Mouse (Mus musculus) CH12.LX (cell line): ENCODE results near the gene Stat2. TPM values are rescaled to one million over a fixed set of nuclear protein-coding genes. Genes with fewer than 3 reads are reported as not detected.

Source experiments
- DNase-seq: peaks from one replicate; pipeline ENCODE4 v3.0.0-alpha.2; 2013; ENCODE audit errors: extremely low read depth
- H3K27ac ChIP-seq: 2 replicates; pipeline ENCODE4 v1.5.1; 2012; ENCODE audit warnings: low read depth, mild to moderate bottlenecking, control low read depth, moderate library complexity; ENCODE audit not compliant: insufficient read depth
- H3K27me3 ChIP-seq: replicated peaks from 2 replicates; pipeline ENCODE3; 2012; ENCODE audit warnings: inconsistent platforms
- H3K36me3 ChIP-seq, 2 experiments: replicated peaks in 1 of 2; 2 replicates each; pipeline versions ENCODE3 to v1.6.1; 2012; ENCODE audit warnings: inconsistent platforms in 1 of 2, low read length in 1 of 2, mild to moderate bottlenecking in 1 of 2, mixed read lengths in 1 of 2, moderate library complexity in 1 of 2; ENCODE audit not compliant: control insufficient read depth in 1 of 2, insufficient read depth in 1 of 2
- H3K4me1 ChIP-seq, 2 experiments: 2 replicates each; pipeline ENCODE4 v1.6.1; 2012; ENCODE audit warnings: inconsistent platforms in 1 of 2, moderate library complexity in 1 of 2; ENCODE audit not compliant: insufficient read depth in 2 of 2, control insufficient read depth in 1 of 2
- H3K4me2 ChIP-seq: 2 replicates; pipeline ENCODE4 v1.6.1; 2012; ENCODE audit warnings: low read depth, mild to moderate bottlenecking, control low read depth; ENCODE audit not compliant: poor library complexity, insufficient read depth, severe bottlenecking
- H3K4me3 ChIP-seq, 3 experiments: fragments of 150-350 bp in 1 of 3; sonication (generic) in 1 of 3; replicated peaks in 1 of 3; 2 replicates each; pipeline versions ENCODE3 to v1.5.1; 2011 to 2012; ENCODE audit warnings: low read depth in 2 of 3, low read length in 2 of 3, mild to moderate bottlenecking in 2 of 3, moderate library complexity in 2 of 3, control low read depth in 1 of 3, improper control_type of control experiment in 1 of 3, inconsistent platforms in 1 of 3, mixed read lengths in 1 of 3; ENCODE audit not compliant: poor library complexity in 1 of 3
- H3K79me2 ChIP-seq: replicated peaks from 2 replicates; pipeline ENCODE4 v1.6.1; 2012; ENCODE audit warnings: mild to moderate bottlenecking, moderate library complexity; ENCODE audit not compliant: control insufficient read depth, poor library complexity, insufficient read depth, severe bottlenecking; ENCODE audit errors: extremely low read depth
- H3K9ac ChIP-seq: 2 replicates; pipeline ENCODE4 v1.6.1; 2012; ENCODE audit warnings: low read depth, mild to moderate bottlenecking, control low read depth, moderate library complexity; ENCODE audit not compliant: insufficient read depth
- H3K9me3 ChIP-seq: replicated peaks from 2 replicates; pipeline ENCODE3; 2012; ENCODE audit warnings: low read length, inconsistent platforms, mixed read lengths
- BHLHE40 ChIP-seq: IDR thresholded peaks from 2 replicates; pipeline ENCODE4 v1.6.1; 2011; ENCODE audit warnings: mild to moderate bottlenecking, low read depth, low read length, improper control_type of control experiment
- CHD1 ChIP-seq: IDR thresholded peaks from 2 replicates; pipeline ENCODE4 v1.6.1; 2012; ENCODE audit warnings: low read depth, low read length, improper control_type of control experiment, inconsistent platforms
- CTCF ChIP-seq, 2 experiments: IDR thresholded peaks in 1 of 2; conservative IDR thresholded peaks in 1 of 2; 2 replicates each; pipeline ENCODE4 v1.5.1; 2011 to 2012; ENCODE audit warnings: low read depth in 2 of 2, low read length in 2 of 2, improper control_type of control experiment in 1 of 2, inconsistent platforms in 1 of 2, mild to moderate bottlenecking in 1 of 2, moderate library complexity in 1 of 2
- E2F4 ChIP-seq: IDR thresholded peaks from 2 replicates; pipeline ENCODE4 v1.6.1; 2011; ENCODE audit warnings: low read depth, low read length, improper control_type of control experiment; ENCODE audit not compliant: insufficient replicate concordance
- ELF1 ChIP-seq: IDR thresholded peaks from 2 replicates; pipeline ENCODE4 v1.6.1; 2014; ENCODE audit warnings: low read depth, mild to moderate bottlenecking, inconsistent platforms, low read length, improper control_type of control experiment
- EP300 ChIP-seq: IDR thresholded peaks from 2 replicates; pipeline ENCODE4 v1.6.1; 2011; ENCODE audit warnings: low read length, improper control_type of control experiment
- ETS1 ChIP-seq: conservative IDR thresholded peaks from 2 replicates; pipeline ENCODE4 v1.6.1; 2012; ENCODE audit warnings: low read depth, mild to moderate bottlenecking, inconsistent platforms, low read length, improper control_type of control experiment, moderate library complexity
- GABPA ChIP-seq: IDR thresholded peaks from 2 replicates; pipeline ENCODE4 v1.6.1; 2012; ENCODE audit warnings: low read depth, low read length, improper control_type of control experiment, inconsistent platforms; ENCODE audit not compliant: insufficient replicate concordance
- HCFC1 ChIP-seq: IDR thresholded peaks from 2 replicates; pipeline ENCODE4 v1.6.1; 2012; ENCODE audit warnings: low read depth, mild to moderate bottlenecking, inconsistent platforms, low read length, improper control_type of control experiment
- JUN ChIP-seq: IDR thresholded peaks from 2 replicates; pipeline ENCODE4 v1.6.1; 2011; ENCODE audit warnings: low read depth, mild to moderate bottlenecking, low read length, improper control_type of control experiment, moderate library complexity; ENCODE audit not compliant: insufficient read depth
- KAT2A ChIP-seq: IDR thresholded peaks from 2 replicates; pipeline ENCODE4 v1.6.1; 2012; ENCODE audit warnings: low read length, improper control_type of control experiment, inconsistent platforms; ENCODE audit not compliant: insufficient replicate concordance
- MAX ChIP-seq: IDR thresholded peaks from 2 replicates; pipeline ENCODE4 v1.6.1; 2011; ENCODE audit warnings: low read length, improper control_type of control experiment
- MAZ ChIP-seq: IDR thresholded peaks from 2 replicates; pipeline ENCODE4 v1.6.1; 2012; ENCODE audit warnings: low read depth, mild to moderate bottlenecking, inconsistent platforms, low read length, improper control_type of control experiment, moderate library complexity
- NELFE ChIP-seq: IDR thresholded peaks from 2 replicates; pipeline ENCODE4 v1.6.1; 2011; ENCODE audit warnings: low read depth, low read length, improper control_type of control experiment
- NRF1 ChIP-seq: IDR thresholded peaks from 2 replicates; pipeline ENCODE4 v1.6.1; 2014; ENCODE audit warnings: low read depth, mild to moderate bottlenecking, inconsistent platforms, low read length, improper control_type of control experiment, moderate library complexity
- POLR2AphosphoS2 ChIP-seq: IDR thresholded peaks from 2 replicates; pipeline ENCODE4 v1.6.1; 2011; ENCODE audit warnings: low read depth, low read length, improper control_type of control experiment
- RAD21 ChIP-seq: IDR thresholded peaks from 2 replicates; pipeline ENCODE4 v1.6.1; 2011; ENCODE audit warnings: low read depth, mild to moderate bottlenecking, low read length, improper control_type of control experiment, moderate library complexity
- RCOR1 ChIP-seq: conservative IDR thresholded peaks from 2 replicates; pipeline ENCODE4 v1.6.1; 2012; ENCODE audit warnings: low read depth, mild to moderate bottlenecking, inconsistent platforms, low read length, improper control_type of control experiment
- SMC3 ChIP-seq: IDR thresholded peaks from 2 replicates; pipeline ENCODE4 v1.6.1; 2011; ENCODE audit warnings: low read depth, low read length, improper control_type of control experiment
- TBP ChIP-seq: conservative IDR thresholded peaks from 2 replicates; pipeline ENCODE4 v1.6.1; 2011; ENCODE audit warnings: low read depth, low read length, improper control_type of control experiment
- TCF12 ChIP-seq: IDR thresholded peaks from 2 replicates; pipeline ENCODE4 v1.6.1; 2014; ENCODE audit warnings: low read depth, mild to moderate bottlenecking, inconsistent platforms, low read length, improper control_type of control experiment
- USF2 ChIP-seq: conservative IDR thresholded peaks from 2 replicates; pipeline ENCODE4 v1.6.1; 2011; ENCODE audit warnings: low read depth, low read length, improper control_type of control experiment
- ZNF384 ChIP-seq: IDR thresholded peaks from 2 replicates; pipeline ENCODE4 v1.6.1; 2012; ENCODE audit warnings: low read depth, low read length, improper control_type of control experiment, inconsistent platforms
- dilution Hi-C: fragments of 300-500 bp; cut with MboI; formaldehyde crosslinking; loops from 2 replicates; pipeline ENCODE4 v1.14.3; 2020; ENCODE audit warnings: low sequenced_read_pairs; ENCODE audit not compliant: extremely low pct_unique_long_range_greater_than_20kb, extremely low pct_ligation_motif_present
- in situ Hi-C: fragments of 300-500 bp; cut with MboI; formaldehyde crosslinking; loops from 3 replicates; pipeline ENCODE4 v1.14.3; 2019; ENCODE audit warnings: low sequenced_read_pairs, low pct_ligation_motif_present, low pct_unique_long_range_greater_than_20kb, mixed read lengths
- polyA plus RNA-seq: library from polyadenylated mRNA; unstranded; fragments of >175 nt; gene quantifications from 2 replicates; pipeline ENCODE4 v1.2.1, GENCODE M21; 2012; ENCODE audit warnings: low read depth; ENCODE audit not compliant: insufficient read length
- total RNA-seq, 2 experiments: library from RNA; depleted of rRNA; stranded (reverse); fragments of 300-350 nt in 1 of 2; fragments of >200 nt in 1 of 2; gene quantifications; 2 replicates each; pipeline ENCODE4 v1.2.3; 2012 to 2014

Gene Stat2
- total and polyA plus RNA-seq, 3 experiments: 3.3 to 14.6 (median 12.5) TPM

DNA sequence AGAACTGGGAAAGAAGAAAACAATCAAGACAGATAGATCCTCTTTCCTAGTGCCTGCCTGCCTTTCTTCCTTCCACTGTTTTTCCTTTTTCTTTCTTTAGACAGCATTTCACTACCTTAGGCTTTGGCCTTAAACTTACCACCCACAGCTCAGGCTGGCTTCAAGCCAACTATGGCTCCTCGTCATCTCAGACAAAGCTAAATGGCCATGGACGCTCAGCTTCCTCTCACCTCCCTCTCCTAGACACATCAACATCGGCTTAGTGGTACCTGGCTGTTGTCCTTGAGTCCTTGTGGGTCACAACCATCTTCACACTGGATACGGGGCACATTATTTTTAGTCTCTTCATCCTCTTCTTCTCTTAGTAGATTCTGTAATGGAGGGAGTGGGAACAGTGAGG lies 26.9 kb downstream of the Stat2 start:
- H3K9ac ChIP-seq: no peak overlapping the region
- no peak overlapping the region for H3K4me2 ChIP-seq
- no peak for DNase-seq

DNA sequence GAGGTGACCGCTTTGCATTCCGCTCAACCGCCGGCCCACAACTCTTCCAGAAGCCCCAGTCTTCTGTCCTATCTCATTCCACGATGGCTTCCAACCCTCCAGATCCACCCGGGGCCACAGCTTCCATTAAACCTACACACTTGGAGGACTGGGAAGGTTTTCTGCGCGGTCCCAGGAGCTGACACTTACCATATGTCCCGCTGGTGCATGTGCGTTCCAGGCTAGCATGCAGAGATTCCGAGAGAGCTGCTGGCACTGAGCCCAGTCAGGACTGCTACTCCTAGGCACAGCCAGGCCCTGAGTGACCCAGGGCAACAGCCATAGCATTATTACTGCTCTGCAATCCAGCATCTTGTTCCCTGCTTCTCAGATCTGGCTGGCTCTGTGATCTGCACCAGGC lies 27.3 kb downstream of the Stat2 start:
- Histone ChIP-seq H3K79me2 (no peaks in the 10 kb centered on the region; the same call in 1 of the 2 replicates), H3K36me3 (peaks cover 3 to 9% of the 10 kb centered on the region in 2 experiments), H3K4me2 (no peak overlapping the region), H3K9me3 (no peaks in the 10 kb centered on the region), H3K4me1 (peaks cover 10 to 44% of the 10 kb centered on the region in 2 experiments), H3K4me3 (no peak overlapping the region), H3K27me3 (no peaks in the 10 kb centered on the region), H3K27ac (no peak overlapping the region), H3K9ac (no peak overlapping the region)
- in situ Hi-C loops (no loop called here), dilution Hi-C loops (no loop called here)
- no peak for TF ChIP-seq USF2
- DNase-seq: no peak

More for the DNA sequence above, 26.9 kb downstream of the Stat2 start:
- H3K79me2 ChIP-seq: no peaks in the 10 kb centered on the region
- no peak overlapping the region for H3K27ac ChIP-seq
- H3K9me3 ChIP-seq: no peaks in the 10 kb centered on the region
- no peaks in the 10 kb centered on the region for H3K27me3 ChIP-seq
- dilution Hi-C loops: no loop called here
- H3K4me1 ChIP-seq: peaks cover 10 to 41% of the 10 kb centered on the region in 2 experiments
- H3K36me3 ChIP-seq: peaks cover 7 to 13% of the 10 kb centered on the region in 2 experiments
- H3K4me3 ChIP-seq: no peak overlapping the region
- TF ChIP-seq ZNF384 (no peak), CTCF (conservative IDR thresholded peaks at IDR 0.05 in 1 of 2, IDR thresholded peaks at IDR 0.05 in 1 of 2; ENCODE audit: low read depth in 2 of 2, low read length in 2 of 2) (no peak), TBP (no peak), GABPA (no peak), CHD1 (no peak), TCF12 (no peak), MAZ (no peak), ETS1 (no peak), NRF1 (no peak)
- in situ Hi-C loops: no loop called here

DNA sequence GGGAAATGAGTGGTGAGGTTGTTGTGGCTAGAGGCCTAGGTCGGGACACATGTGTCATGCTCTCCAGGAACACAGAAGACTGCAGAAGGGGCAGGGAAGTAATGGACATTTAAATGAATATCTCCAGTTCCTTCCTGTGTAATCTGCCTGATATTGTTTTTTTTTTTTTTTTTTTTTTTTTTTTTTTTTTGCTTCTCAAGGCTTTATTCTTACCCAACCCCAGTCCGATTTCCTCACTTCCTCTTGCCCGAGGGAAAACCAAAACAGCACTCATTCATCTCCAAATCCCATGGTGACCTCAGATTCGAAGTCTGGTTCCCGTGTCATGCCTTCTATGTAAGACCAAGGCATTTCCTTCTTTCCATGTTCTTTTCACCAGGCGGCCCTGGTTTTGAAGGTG lies 27.9 kb downstream of the Stat2 start:
- H3K4me2 ChIP-seq: no peak overlapping the region
- dilution Hi-C loops: no loop called here
- no peaks in the 10 kb centered on the region for H3K27me3 ChIP-seq
- H3K9me3 ChIP-seq: no peaks in the 10 kb centered on the region
- peak overlapping the region; percentile 65 for H3K9ac ChIP-seq
- TF ChIP-seq TCF12 (no peak), RAD21 (no peak), HCFC1 (peak; percentile 45), ELF1 (no peak), ZNF384 (peak; percentile 94), KAT2A (no peak), GABPA (no peak), RCOR1 (0 out of 2 replicates have a peak, but pooled peaks have one; percentile 27), NELFE (0 out of 2 replicates have a peak, but pooled peaks have one; percentile 22), E2F4 (no peak), MAX (0 out of 2 replicates have a peak, but pooled peaks have one; percentile 37), EP300 (peak; percentile 10; the same call in 1 of the 2 replicates), JUN (no peak), BHLHE40 (peak; percentile 31; the same call in 1 of the 2 replicates), POLR2AphosphoS2 (no peak), SMC3 (no peak)
- in situ Hi-C loops: no loop called here
- H3K27ac ChIP-seq: peak overlapping the region; percentile 43
- H3K4me3 ChIP-seq: no peak overlapping the region
- H3K36me3 ChIP-seq: peaks cover 0 to 4% of the 10 kb centered on the region in 2 experiments
- DNase-seq: no peak
- peaks cover 10 to 44% of the 10 kb centered on the region in 2 experiments for H3K4me1 ChIP-seq
- no peaks in the 10 kb centered on the region; the same call in 1 of the 2 replicates for H3K79me2 ChIP-seq
